ENCODE assay signal across 21 mouse cellular contexts in the genomic region with DNA sequence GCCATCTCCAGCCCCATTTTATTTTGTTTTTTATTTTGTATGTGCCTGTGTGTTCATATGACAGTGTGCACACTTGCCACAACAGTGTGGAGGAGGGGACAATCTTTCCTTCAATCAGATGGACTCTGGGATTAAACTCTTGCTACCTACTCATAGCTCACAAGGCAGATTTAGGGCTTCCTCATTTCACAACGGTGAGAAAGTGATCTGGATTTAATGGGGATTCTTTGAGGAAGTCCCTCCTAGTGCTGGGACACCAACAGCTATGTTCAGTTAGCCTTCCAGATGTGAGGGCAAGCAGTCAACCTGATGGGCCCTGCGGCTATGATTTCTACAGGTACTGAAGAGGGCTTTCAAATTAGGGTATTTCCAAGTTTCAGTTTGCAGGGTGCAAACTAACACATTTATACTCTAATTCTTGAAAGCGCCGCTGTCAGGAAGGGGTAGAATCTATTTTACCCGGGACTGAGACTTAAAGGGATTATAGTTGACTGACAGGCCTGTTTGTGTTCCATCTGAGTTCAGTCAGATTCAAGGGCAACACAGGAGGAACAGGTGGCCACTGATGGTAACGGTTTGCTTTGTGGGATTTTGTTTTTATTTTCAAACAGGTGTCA. TPM values are rescaled to one million over a fixed set of nuclear protein-coding genes. Genes with fewer than 3 reads are reported as not detected.
DNase-seq lines count a peak whose midpoint lies in the region; ATAC-seq and TF ChIP-seq lines count a peak whose summit lies in the region.
"Had no signal": no experiment of that assay in that cellular context is flagged by ENCODE, and none has a peak within 500 bp of the region (broad histone marks: within the 10 kb centered on the region; RNA-seq: fewer than 3 reads in every experiment).

No protein-coding gene starts in this region.

- peak; percentile 19 to 54; a peak in 2 of 4 replicates for TF ChIP-seq EP300 in MEL (IDR thresholded peaks at IDR 0.05; ENCODE audit: low read depth in 1 of 2, low read length in 2 of 2)

- WGBS in heart, embryonic 16.5 days, result 79% methylated on average over 6 of the region's 6 CpGs
- 84% methylated on average over 6 of the region's 6 CpGs for WGBS in heart, embryonic 12.5 days
- WGBS in thymus, adult 2 months, result 17% methylated on average over 6 of the region's 6 CpGs
- 84% methylated on average over 6 of the region's 6 CpGs for WGBS in forebrain, embryonic 14.5 days

- H3K79me2 ChIP-seq in MEL (ENCODE audit: control insufficient read depth, insufficient read depth, low read length, poor library complexity), result no peaks in the 10 kb centered on the region

- no peaks in the 10 kb centered on the region; the same call in 1 of the 2 replicates for H3K4me1 ChIP-seq in heart, embryonic 16.5 days (ENCODE audit: control insufficient read depth, insufficient read depth, low read length)
- H3K4me1 ChIP-seq in heart, embryonic 12.5 days (replicated peaks), result no peaks in the 10 kb centered on the region
- peaks cover 29% of the 10 kb centered on the region for H3K4me1 ChIP-seq in thymus, adult 2 months (replicated peaks; ENCODE audit: control insufficient read depth, insufficient read depth, low read length)
- no peaks in the 10 kb centered on the region for H3K4me1 ChIP-seq in MEL (ENCODE audit: control insufficient read depth in 1 of 2, insufficient read depth in 2 of 2, low read length in 2 of 2)
- H3K4me1 ChIP-seq in forebrain, embryonic 14.5 days (ENCODE audit: control insufficient read depth, insufficient read depth, low read length), result no peaks in the 10 kb centered on the region

- DNase-seq in thymus, adult 2 months, result no peak
- no peak for DNase-seq in thymus, postnatal 36 days
- DNase-seq in MEL (ENCODE audit: low read depth, low spot score), result peak; percentile 61
- peak; percentile 32 for DNase-seq in thymus, postnatal 25 days
- no peak for DNase-seq in forebrain, embryonic 14.5 days (ENCODE audit: low spot score)
- DNase-seq: adrenal gland, adult 8-10 months; adrenal gland, postnatal 36 days; cerebellum, adult 2 months; cerebellum, postnatal 14 days; embryo, embryonic 11 days; gastrocnemius, postnatal 10 days; heart, adult 2 months; heart, postnatal 10 days had no signal

- no peaks in the 10 kb centered on the region for H3K27me3 ChIP-seq in heart, embryonic 16.5 days (ENCODE audit: control insufficient read depth, insufficient read depth, low read length)
- H3K27me3 ChIP-seq in heart, embryonic 12.5 days (replicated peaks), result no peaks in the 10 kb centered on the region
- H3K27me3 ChIP-seq in thymus, adult 2 months (ENCODE audit: control insufficient read depth, insufficient read depth, low read length), result no peaks in the 10 kb centered on the region
- no peaks in the 10 kb centered on the region for H3K27me3 ChIP-seq in MEL (ENCODE audit: control insufficient read depth in 1 of 2, insufficient read depth in 2 of 2, low read length in 2 of 2)
- H3K27me3 ChIP-seq in forebrain, embryonic 14.5 days (replicated peaks; ENCODE audit: control insufficient read depth, insufficient read depth, low read length), result no peaks in the 10 kb centered on the region
- H3K27me3 ChIP-seq: embryonic facial prominence, embryonic 15.5 days; hindbrain, embryonic 13.5 days had no signal

- no peak overlapping the region for H3K4me2 ChIP-seq in heart, embryonic 16.5 days (ENCODE audit: low read depth, low read length)
- no peak overlapping the region for H3K4me2 ChIP-seq in heart, embryonic 12.5 days
- no peak overlapping the region for H3K4me2 ChIP-seq in forebrain, embryonic 14.5 days (ENCODE audit: low read length)
- H3K4me2 ChIP-seq: embryonic facial prominence, embryonic 15.5 days; heart, embryonic 11.5 days; hindbrain, embryonic 13.5 days had no signal

- H3K27ac ChIP-seq in heart, embryonic 16.5 days (ENCODE audit: low read length), result peak overlapping the region; percentile 47; the same call in 1 of the 2 replicates
- no peak overlapping the region for H3K27ac ChIP-seq in heart, embryonic 12.5 days (ENCODE audit: poor library complexity, severe bottlenecking)
- H3K27ac ChIP-seq in thymus, adult 2 months (ENCODE audit: control insufficient read depth, insufficient read depth, low read length), result peak overlapping the region; percentile 91
- no peak overlapping the region; the same call in 1 of the 2 replicates for H3K27ac ChIP-seq in MEL (ENCODE audit: control insufficient read depth, low read depth, low read length)
- H3K27ac ChIP-seq in forebrain, embryonic 14.5 days (ENCODE audit: low read depth, low read length), result no peak overlapping the region
- H3K27ac ChIP-seq: embryonic facial prominence, embryonic 15.5 days; forebrain, embryonic 10.5 days; heart, adult 2 months; hindbrain, embryonic 13.5 days had no signal

- ATAC-seq in heart, embryonic 16.5 days (replicated peaks; ENCODE audit: extremely low read depth, insufficient read depth, low FRiP score), result no peak
- ATAC-seq in heart, embryonic 12.5 days (ENCODE audit: insufficient number of reproducible peaks, low FRiP score), result no peak
- no peak for ATAC-seq in forebrain, embryonic 14.5 days
- ATAC-seq: forebrain, embryonic 16.5 days had no signal

- no peak overlapping the region for H3K4me3 ChIP-seq in heart, embryonic 16.5 days (ENCODE audit: low read length)
- no peak overlapping the region for H3K4me3 ChIP-seq in heart, embryonic 12.5 days
- H3K4me3 ChIP-seq in thymus, adult 2 months (ENCODE audit: control insufficient read depth, insufficient read depth, low read length), result no peak overlapping the region
- H3K4me3 ChIP-seq in MEL (ENCODE audit: control insufficient read depth in 1 of 2, insufficient read depth in 1 of 2, low read depth in 2 of 2, low read length in 2 of 2), result no peak overlapping the region
- no peak overlapping the region for H3K4me3 ChIP-seq in forebrain, embryonic 14.5 days (ENCODE audit: low read depth, low read length)
- H3K4me3 ChIP-seq: embryonic facial prominence, embryonic 15.5 days; erythroblast, embryonic 14.5 days; forebrain, embryonic 10.5 days; heart, adult 2 months; hindbrain, embryonic 13.5 days had no signal

- no peak for TF ChIP-seq POLR2A in thymus, adult 2 months (IDR thresholded peaks at IDR 0.05; ENCODE audit: control insufficient read depth, extremely low read depth, insufficient read depth, low read length, poor library complexity)
- no peak for TF ChIP-seq POLR2A in MEL (IDR thresholded peaks at IDR 0.05; ENCODE audit: control insufficient read depth in 1 of 2, insufficient read depth in 1 of 2, low read depth in 1 of 2, low read length in 2 of 2, poor library complexity in 1 of 2)

- H3K9me3 ChIP-seq in heart, embryonic 16.5 days (replicated peaks; ENCODE audit: control insufficient read depth, low read length), result no peaks in the 10 kb centered on the region
- no peaks in the 10 kb centered on the region for H3K9me3 ChIP-seq in heart, embryonic 12.5 days (replicated peaks)
- no peaks in the 10 kb centered on the region for H3K9me3 ChIP-seq in MEL (replicated peaks; ENCODE audit: insufficient read depth, low read length)
- H3K9me3 ChIP-seq in forebrain, embryonic 14.5 days (replicated peaks; ENCODE audit: control insufficient read depth, low read length), result no peaks in the 10 kb centered on the region
- H3K9me3 ChIP-seq: embryonic facial prominence, embryonic 15.5 days; forebrain, embryonic 10.5 days; hindbrain, embryonic 13.5 days had no signal

- H3K36me3 ChIP-seq in heart, embryonic 16.5 days (ENCODE audit: control insufficient read depth, insufficient read depth), result peaks cover 12% of the 10 kb centered on the region
- H3K36me3 ChIP-seq in heart, embryonic 12.5 days, result peaks cover 43% of the 10 kb centered on the region
- peaks cover 14% of the 10 kb centered on the region for H3K36me3 ChIP-seq in thymus, adult 2 months (ENCODE audit: control insufficient read depth, insufficient read depth, low read length)
- H3K36me3 ChIP-seq in MEL (ENCODE audit: control insufficient read depth in 1 of 2, insufficient read depth in 2 of 2, low read length in 2 of 2), result peaks cover 0 to 3% of the 10 kb centered on the region in 2 experiments; a peak in 2 of 4 replicates
- H3K36me3 ChIP-seq in forebrain, embryonic 14.5 days (ENCODE audit: control insufficient read depth, insufficient read depth, low read length), result peaks cover 39% of the 10 kb centered on the region

- TF ChIP-seq RAD21 in MEL (IDR thresholded peaks at IDR 0.05; ENCODE audit: low read depth, low read length), result no peak

- no peak for TF ChIP-seq CTCF in thymus, adult 2 months (IDR thresholded peaks at IDR 0.05; ENCODE audit: borderline replicate concordance, control insufficient read depth, extremely low read depth, insufficient read depth, low read length, poor library complexity)
- TF ChIP-seq CTCF in MEL (IDR thresholded peaks at IDR 0.05 in 2 of 3, conservative IDR thresholded peaks at IDR 0.05 in 1 of 3; ENCODE audit: control insufficient read depth in 1 of 3, insufficient read depth in 1 of 3, low read depth in 2 of 3, low read length in 3 of 3, poor library complexity in 1 of 3, severe bottlenecking in 1 of 3), result no peak

- no peak overlapping the region for H3K9ac ChIP-seq in heart, embryonic 16.5 days (ENCODE audit: low read length)
- H3K9ac ChIP-seq in heart, embryonic 12.5 days, result no peak overlapping the region
- H3K9ac ChIP-seq in MEL (ENCODE audit: control insufficient read depth, low read depth, low read length, poor library complexity, severe bottlenecking), result no peak overlapping the region
- no peak overlapping the region for H3K9ac ChIP-seq in forebrain, embryonic 14.5 days (ENCODE audit: low read length)
- H3K9ac ChIP-seq: embryonic facial prominence, embryonic 15.5 days; hindbrain, embryonic 13.5 days had no signal

RNA-seq across cellular contexts. Expression of a gene that starts 9.3 kb away (rescaled TPM):
- polyA plus RNA-seq in heart, embryonic 16.5 days (2015; fragmentation: Nextera tagmentation; extraction: Ambion mirVana), result 211 and 253 TPM in 2 replicates
- polyA plus RNA-seq in heart, embryonic 12.5 days (2016; fragmentation: Nextera tagmentation; extraction: Ambion mirVana), result 257 and 262 TPM in 2 replicates
- 418 and 466 TPM in 2 replicates for polyA plus RNA-seq in thymus, adult 2 months (2012; rRNA removed)
- total RNA-seq in MEL (2012; rRNA removed), result 2,589 and 2,603 TPM in 2 replicates
- 1,000 to 10,000 TPM in 1 of 2 experiments, not detected in 1; 2,003 TPM for polyA plus RNA-seq in MEL (2012; ENCODE audit: insufficient read depth in 1 of 2, insufficient read length in 2 of 2, low read depth in 1 of 2, low replicate concordance in 2 of 2, missing spikeins in 1 of 2)
- 331 and 459 TPM in 2 replicates for polyA plus RNA-seq in forebrain, embryonic 14.5 days (2014; fragmentation: Nextera tagmentation; extraction: Ambion mirVana)

RNA-seq across cellular contexts. Expression of a gene that starts 22.3 kb away (rescaled TPM):
- 31.7 and 34.6 TPM in 2 replicates for polyA plus RNA-seq in heart, embryonic 16.5 days (2015; fragmentation: Nextera tagmentation; extraction: Ambion mirVana)
- polyA plus RNA-seq in heart, embryonic 12.5 days (2016; fragmentation: Nextera tagmentation; extraction: Ambion mirVana), result 35.3 and 36.8 TPM in 2 replicates
- 18.6 and 20.4 TPM in 2 replicates for polyA plus RNA-seq in thymus, adult 2 months (2012; rRNA removed)
- total RNA-seq in MEL (2012; rRNA removed), result 30.9 and 34.1 TPM in 2 replicates
- polyA plus RNA-seq in MEL (2012; ENCODE audit: insufficient read depth in 1 of 2, insufficient read length in 2 of 2, low read depth in 1 of 2, low replicate concordance in 2 of 2, missing spikeins in 1 of 2), result 10 to 100 TPM; 30.8 to 41.4 TPM
- polyA plus RNA-seq in forebrain, embryonic 14.5 days (2014; fragmentation: Nextera tagmentation; extraction: Ambion mirVana), result 33.7 and 38.1 TPM in 2 replicates

RNA-seq across cellular contexts. Expression of a gene that starts 56.8 kb away (rescaled TPM):
- 45.1 and 64.5 TPM in 2 replicates for polyA plus RNA-seq in heart, embryonic 16.5 days (2015; fragmentation: Nextera tagmentation; extraction: Ambion mirVana)
- polyA plus RNA-seq in heart, embryonic 12.5 days (2016; fragmentation: Nextera tagmentation; extraction: Ambion mirVana), result 47.2 and 49.1 TPM in 2 replicates
- polyA plus RNA-seq in thymus, adult 2 months (2012; rRNA removed), result 140 and 171 TPM in 2 replicates
- total RNA-seq in MEL (2012; rRNA removed), result 75.5 and 77.7 TPM in 2 replicates
- 10 to 100 TPM in 1 of 2 experiments, not detected in 1; 62.8 TPM for polyA plus RNA-seq in MEL (2012; ENCODE audit: insufficient read depth in 1 of 2, insufficient read length in 2 of 2, low read depth in 1 of 2, low replicate concordance in 2 of 2, missing spikeins in 1 of 2)
- polyA plus RNA-seq in forebrain, embryonic 14.5 days (2014; fragmentation: Nextera tagmentation; extraction: Ambion mirVana), result 56.1 and 58.0 TPM in 2 replicates

Comparison
In these comparisons a context has a peak if more than half of its experiments do, and no peak if none do; other contexts are left out.
1. H3K27ac ChIP-seq: peak in heart, embryonic 16.5 days (single experiment) and thymus, adult 2 months (single experiment); none in heart, embryonic 12.5 days (single experiment), MEL (single experiment) and forebrain, embryonic 14.5 days (single experiment).
2. DNase-seq: peak in MEL (single experiment) and thymus, postnatal 25 days (single experiment); none in thymus, adult 2 months (single experiment), thymus, postnatal 36 days (0 of 2) and forebrain, embryonic 14.5 days (single experiment).